Mouse (Mus musculus): Measurements from ENCODE around the gene Doxl2.

- TF ChIP-seq CTCF (IDR thresholded peaks at IDR 0.05; ENCODE audit: borderline replicate concordance, extremely low read depth, insufficient read depth, insufficient read length): peak; percentile 17; the same call in 1 of the 2 replicates
- TF ChIP-seq POLR2A (IDR thresholded peaks at IDR 0.05; ENCODE audit: borderline replicate concordance, extremely low read depth, insufficient read depth, insufficient read length, poor library complexity, severe bottlenecking): no peak
Observed at GRCm38 (mm10) chr6:49009665-49010064, 34.9 kb downstream of the Doxl2 start.
